ENCODE assay signal across 12 mouse cellular contexts in the genomic region with DNA sequence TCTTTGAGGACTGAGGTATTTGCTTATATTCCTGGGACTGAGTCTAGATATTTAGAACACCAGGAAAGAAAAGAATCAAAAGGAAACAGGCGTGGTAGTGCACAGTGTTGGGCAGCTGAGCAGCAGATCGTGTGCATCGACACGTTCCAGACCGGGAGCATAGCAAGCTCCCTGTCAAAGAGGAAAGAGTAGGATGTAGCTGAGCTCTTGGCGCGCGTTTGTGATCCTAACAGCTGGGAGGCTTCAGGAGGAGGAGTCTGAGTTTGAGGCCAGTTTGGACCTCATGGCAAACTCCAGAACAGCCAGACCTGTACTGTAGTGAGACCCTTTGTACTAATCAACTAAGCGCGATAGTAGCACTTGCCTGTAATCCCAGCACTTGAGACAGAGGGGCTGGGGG. TPM values are rescaled to one million over a fixed set of nuclear protein-coding genes. Genes with fewer than 3 reads are reported as not detected.
A peak's percentile ranks its signal among the peaks of the same experiment; 100 is the strongest.
DNase-seq lines count a peak whose midpoint lies in the region; ATAC-seq and TF ChIP-seq lines count a peak whose summit lies in the region.
"Had no signal": no experiment of that assay in that cellular context is flagged by ENCODE, and none has a peak within 500 bp of the region (broad histone marks: within the 10 kb centered on the region; RNA-seq: fewer than 3 reads in every experiment).

No protein-coding gene starts in this region.

- WGBS in embryonic facial prominence, embryonic 13.5 days: 93% methylated on average over 10 of the region's 10 CpGs
- WGBS in embryonic facial prominence, embryonic 10.5 days: 95% methylated on average over 10 of the region's 10 CpGs
- WGBS in lung, postnatal 0 days: 36% methylated on average over 10 of the region's 10 CpGs

- H3K4me3 ChIP-seq in embryonic facial prominence, embryonic 13.5 days: no peak overlapping the region
- no peak overlapping the region for H3K4me3 ChIP-seq in embryonic facial prominence, embryonic 10.5 days
- H3K4me3 ChIP-seq in lung, postnatal 0 days (ENCODE audit: low read depth, low read length): no peak overlapping the region

- H3K9ac ChIP-seq in embryonic facial prominence, embryonic 13.5 days: no peak overlapping the region
- H3K9ac ChIP-seq in lung, postnatal 0 days (replicated peaks; ENCODE audit: low read depth): no peak overlapping the region
- H3K9ac ChIP-seq: forebrain, embryonic 15.5 days had no signal

- no peaks in the 10 kb centered on the region for H3K27me3 ChIP-seq in embryonic facial prominence, embryonic 13.5 days
- no peaks in the 10 kb centered on the region for H3K27me3 ChIP-seq in embryonic facial prominence, embryonic 10.5 days (replicated peaks; ENCODE audit: low read depth, poor library complexity, severe bottlenecking)
- H3K27me3 ChIP-seq in lung, postnatal 0 days (replicated peaks; ENCODE audit: insufficient read depth, low read length): no peaks in the 10 kb centered on the region
- H3K27me3 ChIP-seq: forebrain, embryonic 15.5 days had no signal

- ATAC-seq in embryonic facial prominence, embryonic 13.5 days (ENCODE audit: insufficient number of reproducible peaks, insufficient read depth, low FRiP score, low TSS enrichment, low read depth): no peak
- ATAC-seq in lung, postnatal 0 days: peak; percentile 57
- ATAC-seq: forebrain, embryonic 15.5 days had no signal

- no peak for DNase-seq in embryonic facial prominence, embryonic 10.5 days (ENCODE audit: low spot score)
- peak; percentile 49 for DNase-seq in urinary bladder, postnatal 14 days (ENCODE audit: low spot score)
- DNase-seq in urinary bladder, postnatal 25 days (ENCODE audit: low spot score): no peak
- DNase-seq in lung, postnatal 0 days (ENCODE audit: low spot score): peak; percentile 86
- DNase-seq in cerebellum, adult 11-12 months: no peak
- no peak for DNase-seq in thymus, postnatal 10 days (ENCODE audit: low spot score in 2 of 2)
- DNase-seq in frontal cortex, postnatal 25 days (ENCODE audit: low spot score in 2 of 2): no peak
- DNase-seq: cerebellum, adult 8-10 months had no signal

- H3K27ac ChIP-seq in embryonic facial prominence, embryonic 13.5 days: no peak overlapping the region
- H3K27ac ChIP-seq in embryonic facial prominence, embryonic 10.5 days (replicated peaks): no peak overlapping the region
- peak overlapping the region; percentile 98 for H3K27ac ChIP-seq in lung, postnatal 0 days (ENCODE audit: low read length)
- H3K27ac ChIP-seq: forebrain, embryonic 15.5 days; left cerebral cortex, adult 2 months had no signal

- H3K36me3 ChIP-seq in embryonic facial prominence, embryonic 13.5 days: peaks cover 50% of the 10 kb centered on the region
- H3K36me3 ChIP-seq in embryonic facial prominence, embryonic 10.5 days (replicated peaks): peaks cover 52% of the 10 kb centered on the region
- peaks cover 21% of the 10 kb centered on the region for H3K36me3 ChIP-seq in lung, postnatal 0 days (ENCODE audit: insufficient read depth, low read length)

- no peak for TF ChIP-seq CTCF in lung, postnatal 0 days (IDR thresholded peaks at IDR 0.05)

- TF ChIP-seq EP300 in lung, postnatal 0 days (IDR thresholded peaks at IDR 0.05): no peak

- peak overlapping the region; percentile 94; the same call in 1 of the 2 replicates for H3K4me2 ChIP-seq in embryonic facial prominence, embryonic 13.5 days
- peak overlapping the region; percentile 72 for H3K4me2 ChIP-seq in lung, postnatal 0 days (replicated peaks; ENCODE audit: low read depth, low read length)

- H3K4me1 ChIP-seq in embryonic facial prominence, embryonic 13.5 days: peaks cover 17% of the 10 kb centered on the region
- peaks cover 21% of the 10 kb centered on the region for H3K4me1 ChIP-seq in embryonic facial prominence, embryonic 10.5 days
- peaks cover 23% of the 10 kb centered on the region for H3K4me1 ChIP-seq in lung, postnatal 0 days (ENCODE audit: insufficient read depth, low read depth, low read length)

- no peaks in the 10 kb centered on the region for H3K9me3 ChIP-seq in embryonic facial prominence, embryonic 13.5 days
- H3K9me3 ChIP-seq in embryonic facial prominence, embryonic 10.5 days: no peaks in the 10 kb centered on the region
- H3K9me3 ChIP-seq in lung, postnatal 0 days (ENCODE audit: low read length): no peaks in the 10 kb centered on the region
- H3K9me3 ChIP-seq: forebrain, embryonic 15.5 days had no signal

RNA-seq across cellular contexts. Expression of gene Klhdc8b, which starts 0.8 kb away (rescaled TPM):
- 36.5 and 42.8 TPM in 2 replicates for polyA plus RNA-seq in embryonic facial prominence, embryonic 13.5 days (2015; fragmentation: Nextera tagmentation; extraction: Ambion mirVana)
- 21.6 and 24.2 TPM in 2 replicates for polyA plus RNA-seq in embryonic facial prominence, embryonic 10.5 days (2016; fragmentation: Nextera tagmentation; extraction: Ambion mirVana)
- polyA plus RNA-seq in lung, postnatal 0 days (2015; fragmentation: Nextera tagmentation; extraction: Ambion mirVana): 60.5 and 77.6 TPM in 2 replicates

RNA-seq across cellular contexts. Expression of gene Ccdc71, which starts 1.9 kb away (rescaled TPM):
- 60.4 and 64.3 TPM in 2 replicates for polyA plus RNA-seq in embryonic facial prominence, embryonic 13.5 days (2015; fragmentation: Nextera tagmentation; extraction: Ambion mirVana)
- polyA plus RNA-seq in embryonic facial prominence, embryonic 10.5 days (2016; fragmentation: Nextera tagmentation; extraction: Ambion mirVana): 56.6 and 57.5 TPM in 2 replicates
- polyA plus RNA-seq in lung, postnatal 0 days (2015; fragmentation: Nextera tagmentation; extraction: Ambion mirVana): 42.1 and 44.3 TPM in 2 replicates

RNA-seq across cellular contexts. Expression of gene Lamb2, which starts 17.3 kb away (rescaled TPM):
- 51.1 and 63.2 TPM in 2 replicates for polyA plus RNA-seq in embryonic facial prominence, embryonic 13.5 days (2015; fragmentation: Nextera tagmentation; extraction: Ambion mirVana)
- polyA plus RNA-seq in embryonic facial prominence, embryonic 10.5 days (2016; fragmentation: Nextera tagmentation; extraction: Ambion mirVana): 33.2 and 33.5 TPM in 2 replicates
- 54.8 and 55.2 TPM in 2 replicates for polyA plus RNA-seq in lung, postnatal 0 days (2015; fragmentation: Nextera tagmentation; extraction: Ambion mirVana)

RNA-seq across cellular contexts. Expression of gene BC048562, which starts 25.9 kb away (rescaled TPM):
- not detected in 2 replicates for polyA plus RNA-seq in embryonic facial prominence, embryonic 13.5 days (2015; fragmentation: Nextera tagmentation; extraction: Ambion mirVana)
- not detected in 2 replicates for polyA plus RNA-seq in embryonic facial prominence, embryonic 10.5 days (2016; fragmentation: Nextera tagmentation; extraction: Ambion mirVana)
- not detected in 2 replicates for polyA plus RNA-seq in lung, postnatal 0 days (2015; fragmentation: Nextera tagmentation; extraction: Ambion mirVana)
- polyA plus RNA-seq: forebrain, embryonic 15.5 days; neural tube, embryonic 14.5 days had no signal

RNA-seq across cellular contexts. Expression of gene Usp19, which starts 28.2 kb away (rescaled TPM):
- 75.9 and 77.2 TPM in 2 replicates for polyA plus RNA-seq in embryonic facial prominence, embryonic 13.5 days (2015; fragmentation: Nextera tagmentation; extraction: Ambion mirVana)
- 84.7 and 93.7 TPM in 2 replicates for polyA plus RNA-seq in embryonic facial prominence, embryonic 10.5 days (2016; fragmentation: Nextera tagmentation; extraction: Ambion mirVana)
- polyA plus RNA-seq in lung, postnatal 0 days (2015; fragmentation: Nextera tagmentation; extraction: Ambion mirVana): 37.1 and 39.4 TPM in 2 replicates

Comparison
In these comparisons a context has a peak if more than half of its experiments do, and no peak if none do; other contexts are left out.
1. DNase-seq: peak in urinary bladder, postnatal 14 days (single experiment) and lung, postnatal 0 days (single experiment); none in embryonic facial prominence, embryonic 10.5 days (single experiment), urinary bladder, postnatal 25 days (single experiment), cerebellum, adult 11-12 months (single experiment), thymus, postnatal 10 days (0 of 2) and frontal cortex, postnatal 25 days (0 of 2).